ENCODE assay signal across 10 mouse cellular contexts in genomic region chr17:74922591-74922990, GRCm38 (mm10).
DNase-seq lines count a peak whose midpoint lies in the region; ATAC-seq and TF ChIP-seq lines count a peak whose summit lies in the region.
"Had no signal": no experiment of that assay in that cellular context is flagged by ENCODE, and none has a peak within 500 bp of the region (broad histone marks: within the 10 kb centered on the region; RNA-seq: fewer than 3 reads in every experiment).

No protein-coding gene starts in this region.

- peak; percentile 85 for ATAC-seq in kidney, embryonic 14.5 days (ENCODE audit: low FRiP score, low TSS enrichment)
- ATAC-seq in stomach, postnatal 0 days (ENCODE audit: low FRiP score, low TSS enrichment): peak; percentile 21; the same call in 1 of the 2 replicates
- ATAC-seq: forebrain, embryonic 16.5 days; hindbrain, embryonic 16.5 days had no signal

- H3K27ac ChIP-seq in kidney, embryonic 14.5 days (ENCODE audit: low read depth, low read length): no peak overlapping the region
- H3K27ac ChIP-seq in stomach, postnatal 0 days (replicated peaks): no peak overlapping the region

- H3K4me2 ChIP-seq in kidney, embryonic 14.5 days (replicated peaks; ENCODE audit: low read depth, low read length): peak overlapping the region; percentile 8; the same call in 1 of the 2 replicates
- no peak overlapping the region for H3K4me2 ChIP-seq in stomach, postnatal 0 days (replicated peaks; ENCODE audit: low read depth)

- DNase-seq in cerebellum, postnatal 10 days: peak; percentile 38 to 54
- DNase-seq in cerebellum, adult 11-12 months: no peak
- no peak for DNase-seq in kidney, postnatal 25 days
- DNase-seq in retina, postnatal 1 day: peak; percentile 53
- DNase-seq in retina, embryonic 14.5 days (ENCODE audit: low spot score): no peak
- no peak for DNase-seq in stomach, postnatal 0 days (ENCODE audit: low spot score)
- no peak for DNase-seq in adipocyte (ENCODE audit: low spot score)

- 7% methylated on average over 3 of the region's 3 CpGs for WGBS in kidney, embryonic 14.5 days
- 21% methylated on average over 3 of the region's 3 CpGs for WGBS in stomach, postnatal 0 days

- no peak overlapping the region for H3K4me3 ChIP-seq in kidney, embryonic 14.5 days (ENCODE audit: low read length)
- H3K4me3 ChIP-seq in stomach, postnatal 0 days (ENCODE audit: low read depth, low read length): no peak overlapping the region

- no peaks in the 10 kb centered on the region; the same call in 1 of the 2 replicates for H3K9me3 ChIP-seq in kidney, embryonic 14.5 days (ENCODE audit: control insufficient read depth, low read length)
- no peaks in the 10 kb centered on the region for H3K9me3 ChIP-seq in stomach, postnatal 0 days (ENCODE audit: control insufficient read depth, low read length)

- H3K4me1 ChIP-seq in kidney, embryonic 14.5 days (ENCODE audit: control insufficient read depth, insufficient read depth, low read length): 0 out of 2 replicates have a peak, but pooled peaks cover 14% of the 10 kb centered on the region
- H3K4me1 ChIP-seq in stomach, postnatal 0 days (replicated peaks; ENCODE audit: control insufficient read depth, insufficient read depth): no peaks in the 10 kb centered on the region

- no peaks in the 10 kb centered on the region for H3K36me3 ChIP-seq in kidney, embryonic 14.5 days (ENCODE audit: control insufficient read depth, insufficient read depth, low read length)
- no peaks in the 10 kb centered on the region for H3K36me3 ChIP-seq in stomach, postnatal 0 days (ENCODE audit: control insufficient read depth, insufficient read depth, low read length)

- no peak for TF ChIP-seq CTCF in stomach, postnatal 0 days (IDR thresholded peaks at IDR 0.05; ENCODE audit: low read depth)

- no peaks in the 10 kb centered on the region for H3K27me3 ChIP-seq in kidney, embryonic 14.5 days (ENCODE audit: control insufficient read depth, insufficient read depth, low read length)
- no peaks in the 10 kb centered on the region for H3K27me3 ChIP-seq in stomach, postnatal 0 days (ENCODE audit: control insufficient read depth, insufficient read depth, low read length)

- no peak overlapping the region for H3K9ac ChIP-seq in kidney, embryonic 14.5 days (ENCODE audit: low read depth, low read length)
- H3K9ac ChIP-seq in stomach, postnatal 0 days (ENCODE audit: low read length): no peak overlapping the region

- no peak for TF ChIP-seq EP300 in stomach, postnatal 0 days (optimal IDR thresholded peaks at IDR 0.05)

Comparison
In these comparisons a context has a peak if more than half of its experiments do, and no peak if none do; other contexts are left out.
1. DNase-seq: peak in cerebellum, postnatal 10 days (2 of 2) and retina, postnatal 1 day (single experiment); none in cerebellum, adult 11-12 months (single experiment), kidney, postnatal 25 days (0 of 2), retina, embryonic 14.5 days (single experiment), stomach, postnatal 0 days (single experiment) and adipocyte (single experiment).